Mouse (Mus musculus): ENCODE measurements at regions not wholly inside any gene's neighbourhood (a gene's known extent, or its start where the extent isn't known, plus 50 kb on each side); places are given as distances from the start of the nearest gene placed in this dataset.

DNA sequence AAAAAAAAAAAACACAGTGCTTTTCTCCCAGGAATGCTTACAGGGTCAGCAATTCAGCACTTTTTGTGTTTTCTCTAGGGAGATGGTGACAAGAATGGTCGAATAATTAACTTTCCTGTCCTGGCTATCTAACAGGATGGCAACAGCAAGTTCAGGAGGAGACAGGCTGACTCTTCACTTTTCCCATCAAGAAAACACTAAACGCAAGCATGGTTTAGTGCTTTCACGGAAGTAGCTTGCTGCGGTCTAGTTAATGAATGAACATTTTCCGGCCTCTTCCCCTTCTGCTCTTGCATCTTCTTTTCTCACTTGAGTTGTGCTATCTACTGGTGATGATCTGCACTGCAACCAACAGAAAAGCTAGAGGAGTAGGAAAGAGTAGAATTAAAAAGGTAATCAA lies 463.6 kb upstream of the Igfbp7 start:
- TF ChIP-seq CTCF (IDR thresholded peaks at IDR 0.05; ENCODE audit: extremely low read depth, insufficient read length, insufficient replicate concordance, low read depth, low read length) = no peak
- no peak for TF ChIP-seq POLR2A (IDR thresholded peaks at IDR 0.05; ENCODE audit: low read depth, low read length)

Data from small intestine, adult 2 months (tissue).